Mouse (Mus musculus): ENCODE results near the gene Gm1527.
"Not testable (repeated sequence)": the region's sequence is repeated elsewhere in the genome, so short reads cannot be mapped to it uniquely, and the experiment has no call there.

Gene Gm1527

DNA sequence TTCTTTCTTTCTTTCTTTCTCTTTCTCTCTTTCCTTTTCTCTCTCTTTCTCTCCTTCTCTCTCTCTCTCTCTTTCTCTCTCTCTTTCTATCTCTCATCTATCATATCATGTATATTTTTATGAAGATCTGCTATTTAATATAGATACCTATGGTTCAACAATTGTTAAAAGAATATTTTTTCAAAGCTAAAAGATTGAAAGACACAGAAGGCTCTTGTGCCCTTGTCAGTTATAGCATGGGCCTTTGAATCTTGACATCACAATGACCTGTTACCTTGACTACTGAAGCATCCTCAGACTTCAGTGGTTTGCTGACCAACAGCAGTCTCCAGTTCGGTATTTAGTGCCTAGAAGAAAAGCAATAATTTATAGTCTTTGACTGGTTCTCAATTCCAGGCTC, at the start of gene Gm1527:
TSS of gene Gm1527 (plus strand) at position 301 of the 400 bp plus-strand sequence.
- in situ Hi-C loops (cut with MseI, MboI) = no loop called here

GRCm38 (mm10) chr3:28843231-28843630, 49.2 kb upstream of the Gm1527 start:
- in situ Hi-C loops (cut with MseI, MboI) = no loop called here

DNA sequence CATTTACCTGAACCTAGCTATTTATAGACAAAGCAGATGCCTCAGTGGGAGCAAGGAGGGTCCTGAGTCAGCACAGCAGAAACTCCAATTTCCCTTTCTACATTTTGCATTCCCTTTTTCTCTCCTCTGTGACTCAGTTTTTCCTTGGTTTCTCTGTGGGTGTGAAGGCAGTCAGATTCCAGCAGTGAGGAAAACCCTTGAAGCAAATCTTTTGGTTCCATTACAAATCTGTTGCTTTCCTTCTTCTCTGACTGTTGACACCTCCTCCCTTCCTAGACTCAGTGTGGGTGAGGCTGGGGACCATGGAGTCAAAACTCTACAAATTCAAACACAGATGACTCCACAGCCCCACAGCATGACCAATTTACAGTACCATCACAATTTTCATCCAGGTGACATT, 45.3 kb upstream of the Gm1527 start:
- in situ Hi-C loops (cut with MseI, MboI) = no loop called here

DNA sequence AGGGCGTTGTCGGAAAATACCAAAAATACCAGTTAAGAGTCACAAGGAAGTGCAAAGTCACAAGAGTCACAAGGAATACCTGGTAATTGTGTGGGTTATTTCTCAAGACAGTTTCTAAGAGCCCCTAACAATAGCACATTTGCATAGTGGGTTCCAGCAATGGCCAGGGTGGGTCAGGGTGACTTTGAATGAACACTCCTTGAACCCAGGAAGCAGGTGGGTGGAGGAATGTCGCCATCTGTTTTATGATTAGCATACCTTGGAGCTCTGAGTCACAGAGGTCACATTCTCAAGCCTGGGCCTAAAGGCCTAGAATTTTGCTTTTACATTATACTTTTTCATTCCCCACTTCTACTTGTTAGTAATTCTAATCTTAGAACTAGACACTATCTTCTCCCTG, 40.2 kb upstream of the Gm1527 start:
- in situ Hi-C loops (cut with MseI, MboI) = not testable (repeated sequence)

- in situ Hi-C loops (cut with MseI, MboI) = not testable (repeated sequence)
Observed at GRCm38 (mm10) chr3:28859630-28860392, 32.6 kb upstream of the Gm1527 start.

GRCm38 (mm10) chr3:28896966-28897365, 4.5 kb downstream of the Gm1527 start:
- in situ Hi-C loops (cut with MseI, MboI) = not testable (repeated sequence)

DNA sequence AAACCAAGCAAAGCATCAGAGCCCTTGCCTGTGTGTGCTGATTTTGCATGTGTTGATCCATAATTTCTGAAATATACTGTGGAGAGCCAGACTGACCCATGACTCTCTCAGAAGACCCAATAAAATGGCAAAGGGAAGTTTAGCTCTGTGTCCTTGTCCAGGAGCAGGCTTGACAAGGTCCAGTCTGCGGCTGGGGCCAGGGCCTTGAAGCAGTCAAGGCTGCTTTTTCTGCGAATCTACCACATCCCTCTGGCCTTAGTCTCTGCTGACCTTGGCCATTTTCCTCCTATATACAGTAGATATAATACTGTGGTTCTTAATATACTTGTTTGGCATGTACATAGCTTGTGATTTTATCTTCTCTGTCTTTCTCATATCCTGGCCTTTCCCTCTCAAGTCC, 73.5 kb downstream of the Gm1527 start:
- in situ Hi-C loops (cut with MseI, MboI) = loop anchor here (5.0 kb wide), 2 partner anchors 144 to 154 kb away; no protein-coding TSS in a partner anchor

DNA sequence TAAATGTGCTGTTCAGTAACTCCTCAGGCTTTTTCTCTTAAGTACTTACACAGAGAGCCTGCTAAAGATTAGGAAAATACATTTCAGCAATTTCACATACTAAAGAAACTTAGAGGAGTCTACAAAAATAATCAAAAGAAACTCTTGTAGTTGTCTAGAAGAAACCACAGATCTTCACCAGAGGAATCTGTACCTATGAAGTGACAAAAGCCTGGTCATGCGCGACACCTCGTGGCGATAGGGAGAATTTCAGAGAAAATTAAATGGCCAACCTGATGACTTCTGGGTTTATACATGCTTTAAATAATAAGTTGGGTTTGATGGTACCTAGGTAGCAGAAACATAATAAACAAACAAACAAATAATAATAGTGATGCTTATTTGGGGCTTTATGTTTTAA, 76.4 kb downstream of the Gm1527 start:
- in situ Hi-C loops (cut with MseI, MboI) = loop anchor here (5.0 kb wide), 2 partner anchors 147 to 157 kb away; no protein-coding TSS in a partner anchor
